Comparison of ENCODE assay signal across 24 mouse cellular contexts in the genomic region with DNA sequence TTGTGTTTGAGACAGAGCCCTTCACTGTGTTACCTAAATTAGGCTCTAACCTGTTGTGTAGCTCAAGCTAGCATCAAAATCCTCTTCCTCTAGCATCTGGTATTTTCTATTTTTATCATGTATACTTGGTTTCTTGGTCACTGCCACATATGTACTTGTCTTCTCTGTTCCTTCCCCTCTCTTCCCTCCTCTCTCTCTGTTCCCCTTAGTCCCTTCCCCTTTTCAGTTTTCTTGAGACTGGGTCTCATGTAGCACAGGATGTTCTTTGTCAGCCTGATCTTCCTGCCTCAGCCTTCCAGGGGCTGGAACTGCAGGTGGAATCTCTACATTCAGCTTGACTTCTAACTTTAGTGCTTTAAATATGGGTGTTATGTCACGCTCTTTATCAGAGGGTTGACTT. TPM values are rescaled to one million over a fixed set of nuclear protein-coding genes. Genes with fewer than 3 reads are reported as not detected.
A peak's percentile ranks its signal among the peaks of the same experiment; 100 is the strongest.
DNase-seq lines count a peak whose midpoint lies in the region; ATAC-seq and TF ChIP-seq lines count a peak whose summit lies in the region.
"Had no signal": no experiment of that assay in that cellular context is flagged by ENCODE, and none has a peak within 500 bp of the region (broad histone marks: within the 10 kb centered on the region; RNA-seq: fewer than 3 reads in every experiment).

No protein-coding gene starts in this region.

- ATAC-seq in liver, postnatal 0 days: no peak
- ATAC-seq in granulocyte monocyte progenitor cell, adult 5-6 weeks (replicated peaks; ENCODE audit: poor library complexity, severe bottlenecking): peak; percentile 96
- peak; percentile 59 for ATAC-seq in monocyte, adult 5-6 weeks (replicated peaks; ENCODE audit: insufficient number of reproducible peaks, low FRiP score, low TSS enrichment, poor library complexity, severe bottlenecking)
- ATAC-seq: activated CD4-positive, CD25-positive, alpha-beta regulatory T cell, adult 4 months; forebrain, embryonic 16.5 days; hindbrain, postnatal 0 days; midbrain, embryonic 16.5 days had no signal

- H3K27ac ChIP-seq in liver, postnatal 0 days (ENCODE audit: low read depth): peak overlapping the region; percentile 22; the same call in 1 of the 2 replicates
- H3K27ac ChIP-seq in CH12.LX (ENCODE audit: insufficient read depth, low read depth): no peak overlapping the region
- H3K27ac ChIP-seq: forebrain, embryonic 10.5 days; heart, embryonic 10.5 days; hindbrain, embryonic 10.5 days; hindbrain, postnatal 0 days; limb, embryonic 10.5 days; neural tube, embryonic 15.5 days; stomach, embryonic 15.5 days had no signal

- no peak for TF ChIP-seq RAD21 in CH12.LX (IDR thresholded peaks at IDR 0.05; ENCODE audit: low read depth, low read length)

- H3K4me3 ChIP-seq in liver, postnatal 0 days (ENCODE audit: low read depth, low read length): no peak overlapping the region
- H3K4me3 ChIP-seq in CH12.LX (replicated peaks in 1 of 3; ENCODE audit: low read depth in 2 of 3, low read length in 2 of 3, poor library complexity in 1 of 3): no peak overlapping the region
- H3K4me3 ChIP-seq: forebrain, embryonic 10.5 days; heart, embryonic 10.5 days; hindbrain, embryonic 10.5 days; limb, embryonic 10.5 days; neural tube, embryonic 15.5 days; stomach, embryonic 15.5 days had no signal

- no peak for TF ChIP-seq CTCF in liver, postnatal 0 days (IDR thresholded peaks at IDR 0.05; ENCODE audit: low read depth)
- no peak for TF ChIP-seq CTCF in CH12.LX (conservative IDR thresholded peaks at IDR 0.05 in 1 of 2, IDR thresholded peaks at IDR 0.05 in 1 of 2; ENCODE audit: low read depth in 2 of 2, low read length in 2 of 2)

- dilution Hi-C loops in CH12.LX (cut with MboI; ENCODE audit: extremely low pct_ligation_motif_present, extremely low pct_unique_long_range_greater_than_20kb, low sequenced_read_pairs): no loop called here

- no peak overlapping the region for H3K9ac ChIP-seq in liver, postnatal 0 days (replicated peaks)
- H3K9ac ChIP-seq in CH12.LX (ENCODE audit: insufficient read depth, low read depth): no peak overlapping the region
- H3K9ac ChIP-seq: neural tube, embryonic 15.5 days; stomach, embryonic 15.5 days had no signal

- H3K9me3 ChIP-seq in liver, postnatal 0 days (ENCODE audit: low read length): no peaks in the 10 kb centered on the region
- H3K9me3 ChIP-seq in CH12.LX (replicated peaks; ENCODE audit: low read length): no peaks in the 10 kb centered on the region
- H3K9me3 ChIP-seq: forebrain, embryonic 10.5 days; heart, embryonic 10.5 days; hindbrain, embryonic 10.5 days; limb, embryonic 10.5 days; neural tube, embryonic 15.5 days; stomach, embryonic 15.5 days had no signal

- no peaks in the 10 kb centered on the region for H3K27me3 ChIP-seq in liver, postnatal 0 days (ENCODE audit: insufficient read depth, low read length)
- no peaks in the 10 kb centered on the region for H3K27me3 ChIP-seq in CH12.LX (replicated peaks)
- H3K27me3 ChIP-seq: neural tube, embryonic 15.5 days; stomach, embryonic 15.5 days had no signal

- no peak for TF ChIP-seq EP300 in liver, postnatal 0 days (IDR thresholded peaks at IDR 0.05; ENCODE audit: low read depth)
- TF ChIP-seq EP300 in CH12.LX (IDR thresholded peaks at IDR 0.05; ENCODE audit: low read length): peak; percentile 31; the same call in 1 of the 2 replicates

- WGBS in liver, postnatal 0 days (ENCODE audit: insufficient replicate concordance): 62% methylated on average over 1 of the region's 1 CpGs

- no peaks in the 10 kb centered on the region for H3K36me3 ChIP-seq in liver, postnatal 0 days (replicated peaks; ENCODE audit: insufficient read depth, low read length)
- peaks cover 0 to 6% of the 10 kb centered on the region in 2 experiments for H3K36me3 ChIP-seq in CH12.LX (replicated peaks in 1 of 2; ENCODE audit: control insufficient read depth in 1 of 2, insufficient read depth in 1 of 2, low read length in 1 of 2)
- H3K36me3 ChIP-seq: heart, embryonic 10.5 days; neural tube, embryonic 15.5 days; stomach, embryonic 15.5 days had no signal

- peaks cover 6% of the 10 kb centered on the region for H3K79me2 ChIP-seq in CH12.LX (replicated peaks; ENCODE audit: control insufficient read depth, extremely low read depth, insufficient read depth, poor library complexity, severe bottlenecking)

- no peak for TF ChIP-seq POLR2A in CH12.LX (IDR thresholded peaks at IDR 0.05; ENCODE audit: low read depth, low read length)

- DNase-seq in liver, postnatal 0 days: no peak
- DNase-seq in liver (no peak), CH12.LX (ENCODE audit: extremely low read depth) (peak; percentile 25)
- DNase-seq in layer of hippocampus, adult 9-10 months (ENCODE audit: low spot score): no peak
- DNase-seq in ovary, postnatal 14 days (ENCODE audit: low spot score): no peak
- DNase-seq: adrenal gland, postnatal 10 days; cerebellum, adult 11 months; cerebellum, adult 9-11 months; kidney, adult 11 months; kidney, postnatal 4 days; lung, postnatal 14 days; thymus, postnatal 25 days had no signal

- in situ Hi-C loops in CH12.LX (cut with MboI; ENCODE audit: low pct_ligation_motif_present, low pct_unique_long_range_greater_than_20kb, low sequenced_read_pairs): no loop called here

- H3K4me2 ChIP-seq in liver, postnatal 0 days (ENCODE audit: low read depth, low read length): no peak overlapping the region
- peak overlapping the region; percentile 56; the same call in 1 of the 2 replicates for H3K4me2 ChIP-seq in CH12.LX (ENCODE audit: insufficient read depth, low read depth, poor library complexity, severe bottlenecking)
- H3K4me2 ChIP-seq: neural tube, embryonic 15.5 days; stomach, embryonic 15.5 days had no signal

- peaks cover 10% of the 10 kb centered on the region for H3K4me1 ChIP-seq in liver, postnatal 0 days (ENCODE audit: insufficient read depth)
- H3K4me1 ChIP-seq in CH12.LX (ENCODE audit: control insufficient read depth in 1 of 2, insufficient read depth in 2 of 2): peaks cover 3 to 28% of the 10 kb centered on the region in 2 experiments; a peak in 2 of 4 replicates
- H3K4me1 ChIP-seq: forebrain, embryonic 10.5 days; hindbrain, embryonic 10.5 days; limb, embryonic 10.5 days; stomach, embryonic 15.5 days had no signal

TF ChIP-seq in CH12.LX, 34 proteins besides CTCF, POLR2A, EP300 and RAD21:
- TF ChIP-seq MEF2A (IDR thresholded peaks at IDR 0.05; ENCODE audit: borderline replicate concordance, low read depth, low read length): no peak

RNA-seq across cellular contexts. Expression of a gene that starts 16.5 kb away (rescaled TPM):
- polyA plus RNA-seq in liver, postnatal 0 days (2015; fragmentation: Nextera tagmentation; extraction: Ambion mirVana): 4.9 and 5.3 TPM in 2 replicates
- total RNA-seq in CH12.LX (2012; rRNA removed) (5.7 and 8.1 TPM in 2 replicates), CH12.LX (2014; rRNA removed) (5.1 and 8.2 TPM in 2 replicates)
- 12.9 and 15.9 TPM in 2 replicates for polyA plus RNA-seq in CH12.LX (2012; ENCODE audit: insufficient read length, low read depth)
- 21.2 and 28.6 TPM in 2 replicates for total RNA-seq in granulocyte monocyte progenitor cell, adult 5-6 weeks (2014; fragmentation: Nextera tagmentation)
- total RNA-seq in granulocyte monocyte progenitor cell, adult 5-6 weeks (2017): 12.3 and 16.3 TPM in 2 replicates
- total RNA-seq in monocyte, adult 5-6 weeks (2017): 11.8 to 16.7 TPM (median 14.8 TPM) in 3 replicates
